Mouse (Mus musculus) G1E-ER4 (cell line): ENCODE results near the gene Ccdc194. TPM values are rescaled to one million over a fixed set of nuclear protein-coding genes. Genes with fewer than 3 reads are reported as not detected.

Experiments used
- GATA1 ChIP-seq: IDR thresholded peaks from one replicate; pipeline ENCODE4 v1.8.0; 2012; ENCODE audit warnings: low read length, inconsistent platforms
- polyA plus RNA-seq: library from polyadenylated mRNA; stranded (reverse); fragments of >175 nt; gene quantifications from 2 replicates; pipeline ENCODE4 v1.2.3, GENCODE M21; 2012

Gene Ccdc194
- not detected in 2 replicates for polyA plus RNA-seq

DNA sequence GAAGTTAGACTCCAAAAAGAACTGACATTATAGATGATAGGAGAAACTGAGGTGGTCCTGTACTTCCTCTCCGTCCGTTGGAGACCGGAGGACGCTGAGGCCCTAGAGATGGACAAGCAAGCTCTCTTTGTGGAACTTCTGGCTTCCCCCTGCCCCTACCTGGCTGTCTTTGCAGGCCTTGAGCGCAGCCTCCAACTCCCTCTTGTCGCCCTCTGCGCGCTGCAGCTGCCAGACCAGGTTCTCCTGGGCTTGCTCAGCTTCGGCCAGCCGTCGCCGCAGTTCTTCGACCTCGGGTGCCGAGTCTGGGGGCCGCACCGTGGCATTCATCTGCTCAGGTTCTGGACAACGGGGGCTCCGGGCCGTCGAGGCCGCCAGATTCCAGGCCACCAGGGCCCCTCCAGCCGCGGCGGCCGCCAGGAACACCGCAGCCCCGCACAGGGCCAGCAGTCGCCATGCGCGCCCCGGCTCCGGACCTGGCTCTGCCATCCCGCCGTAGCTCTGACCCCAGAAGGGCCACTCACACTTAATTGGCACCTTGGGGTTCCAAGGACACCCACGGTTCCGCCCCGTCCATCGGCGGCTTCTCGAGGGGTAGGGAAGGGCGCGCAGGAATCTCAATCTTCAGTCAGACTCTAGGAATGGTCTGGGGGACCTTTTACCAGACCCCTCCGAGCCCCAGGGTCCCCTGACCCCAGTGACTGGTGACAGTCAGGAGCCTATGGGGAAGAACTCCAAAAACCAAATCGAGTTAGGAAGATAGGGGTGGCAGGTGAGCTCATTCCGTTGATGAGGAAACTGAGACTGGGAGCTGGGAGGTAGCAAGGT is at the start of gene Ccdc194:
Gene Ccdc194 (minus strand): TSS at position 486 of the 825 bp plus-strand sequence.
- TF ChIP-seq GATA1 = no peak

DNA sequence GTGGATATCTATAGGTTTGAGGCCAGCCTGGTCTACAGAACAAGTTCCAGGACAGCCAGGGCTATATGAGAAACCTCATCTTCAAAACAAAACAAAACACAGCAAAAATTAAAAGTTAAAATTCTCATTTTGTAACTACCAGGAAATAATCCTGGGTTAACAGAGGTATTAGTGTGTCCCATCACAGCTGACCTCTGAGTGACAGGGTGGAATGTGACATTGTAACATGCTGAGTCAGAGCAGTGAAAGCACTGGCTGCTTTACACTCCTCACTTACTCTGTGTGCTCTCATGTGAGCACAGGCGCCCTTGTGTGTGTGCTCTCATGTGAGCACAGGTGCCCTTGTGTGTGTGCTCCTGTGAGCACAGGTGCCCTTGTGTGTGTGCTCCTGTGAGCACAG is 49.5 kb upstream of the Ccdc194 start:
- no peak for TF ChIP-seq GATA1

DNA sequence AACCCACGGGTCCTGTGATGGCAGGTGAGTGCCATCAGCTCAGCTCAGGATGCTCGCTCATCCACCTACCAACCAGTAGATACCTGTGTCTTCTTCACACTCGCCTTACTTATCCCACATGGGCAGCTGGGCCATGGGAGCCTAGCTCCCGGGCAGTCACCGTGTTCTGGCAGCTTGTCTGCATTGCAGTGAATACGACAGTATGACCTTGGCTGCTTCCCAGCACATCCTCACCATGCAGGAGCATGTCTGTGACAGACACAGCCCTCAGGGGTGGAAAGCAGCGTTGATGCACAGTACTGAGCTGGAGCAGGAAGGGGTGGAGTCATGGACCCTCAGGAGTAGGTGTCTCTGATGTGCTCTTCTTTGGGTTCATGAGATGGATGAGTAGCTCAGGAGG is 48.9 kb upstream of the Ccdc194 start:
- TF ChIP-seq GATA1 = no peak

DNA sequence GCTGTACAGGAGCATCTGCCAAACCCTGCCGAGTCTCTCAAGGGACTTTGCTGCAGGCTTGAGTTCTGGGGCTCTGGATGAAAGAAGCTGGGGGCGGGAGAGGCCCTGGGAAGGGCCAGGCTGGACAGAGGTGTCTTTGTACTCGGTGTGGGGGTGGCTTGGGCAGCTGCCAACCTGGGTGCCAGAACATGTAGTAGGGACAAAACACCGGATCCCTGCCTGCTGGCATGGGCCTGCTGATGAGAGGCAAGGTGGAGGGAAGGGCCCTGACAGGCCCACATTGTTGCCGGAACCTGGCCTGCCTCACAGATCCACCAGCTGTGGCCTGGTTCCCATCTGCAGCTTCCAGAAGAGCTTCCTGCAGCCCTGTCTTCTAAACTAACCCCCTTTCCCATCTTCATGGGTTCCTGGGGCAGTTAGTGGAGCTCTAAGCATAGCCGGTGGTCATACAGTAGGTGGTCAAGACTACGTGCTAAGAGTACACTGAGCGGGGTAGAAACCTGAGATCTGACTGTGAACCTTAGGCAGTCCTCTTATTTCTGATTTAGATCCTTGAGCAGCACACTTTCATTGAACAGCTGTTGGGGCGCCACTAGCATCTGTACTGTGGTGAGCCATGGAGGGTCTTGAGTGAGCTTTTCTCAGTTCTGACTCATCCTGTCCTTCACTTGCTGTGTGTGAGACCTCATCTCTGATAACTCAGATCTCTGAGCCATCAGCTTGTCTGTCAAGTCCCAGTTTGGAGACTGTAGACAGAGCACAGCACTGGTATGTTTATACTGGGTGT is 47.5 kb upstream of the Ccdc194 start:
- TF ChIP-seq GATA1 = no peak

DNA sequence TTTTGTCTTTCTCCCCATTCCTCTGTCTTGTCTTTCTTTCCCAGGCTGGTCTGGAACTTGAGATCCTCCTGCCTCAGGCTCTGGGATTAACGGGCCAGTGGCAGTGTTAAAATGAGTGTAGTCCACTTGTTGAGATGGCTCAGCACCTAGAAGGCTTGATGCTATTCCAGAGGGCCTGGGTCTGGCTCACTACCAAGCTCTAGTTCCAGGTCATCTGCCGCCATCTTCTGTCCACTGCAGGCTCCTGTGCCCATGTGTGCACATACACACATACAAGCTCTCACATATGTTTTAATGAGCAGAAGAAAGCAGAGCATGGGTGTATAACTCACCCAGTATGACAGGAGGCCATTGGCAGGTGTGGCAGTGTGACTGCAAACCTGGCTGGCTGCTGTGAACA is 46.6 kb upstream of the Ccdc194 start:
- no peak for TF ChIP-seq GATA1

DNA sequence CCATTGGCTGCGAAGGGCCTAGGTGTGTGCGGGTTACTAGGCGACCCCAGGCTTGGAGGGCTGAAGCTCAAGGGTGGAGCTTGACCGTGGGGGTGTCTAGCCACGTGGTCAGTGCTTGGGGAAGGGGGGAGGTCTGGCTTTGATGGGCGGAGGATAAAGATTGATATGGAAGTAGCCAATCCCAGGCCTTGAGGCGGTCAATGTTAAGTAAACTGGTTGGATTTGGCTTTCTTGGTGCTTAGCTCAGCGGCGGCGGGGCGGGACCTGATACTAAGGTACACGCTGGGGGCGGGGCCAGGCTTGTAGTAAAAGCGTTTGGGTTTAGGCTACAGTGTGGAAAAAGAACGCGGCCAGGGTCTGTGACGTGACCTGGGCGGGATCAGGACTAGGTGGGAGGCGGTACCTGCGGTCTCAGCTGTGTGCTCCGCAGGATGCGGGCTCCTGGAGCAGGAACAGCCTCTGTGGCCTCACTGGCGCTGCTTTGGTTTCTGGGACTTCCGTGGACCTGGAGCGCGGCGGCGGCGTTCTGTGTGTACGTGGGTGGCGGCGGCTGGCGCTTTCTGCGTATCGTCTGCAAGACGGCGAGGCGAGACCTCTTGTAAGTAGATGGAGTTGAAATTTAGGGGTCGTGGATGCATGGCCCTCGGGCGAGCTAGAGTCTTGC is 44.9 kb upstream of the Ccdc194 start:
- TF ChIP-seq GATA1 = no peak

DNA sequence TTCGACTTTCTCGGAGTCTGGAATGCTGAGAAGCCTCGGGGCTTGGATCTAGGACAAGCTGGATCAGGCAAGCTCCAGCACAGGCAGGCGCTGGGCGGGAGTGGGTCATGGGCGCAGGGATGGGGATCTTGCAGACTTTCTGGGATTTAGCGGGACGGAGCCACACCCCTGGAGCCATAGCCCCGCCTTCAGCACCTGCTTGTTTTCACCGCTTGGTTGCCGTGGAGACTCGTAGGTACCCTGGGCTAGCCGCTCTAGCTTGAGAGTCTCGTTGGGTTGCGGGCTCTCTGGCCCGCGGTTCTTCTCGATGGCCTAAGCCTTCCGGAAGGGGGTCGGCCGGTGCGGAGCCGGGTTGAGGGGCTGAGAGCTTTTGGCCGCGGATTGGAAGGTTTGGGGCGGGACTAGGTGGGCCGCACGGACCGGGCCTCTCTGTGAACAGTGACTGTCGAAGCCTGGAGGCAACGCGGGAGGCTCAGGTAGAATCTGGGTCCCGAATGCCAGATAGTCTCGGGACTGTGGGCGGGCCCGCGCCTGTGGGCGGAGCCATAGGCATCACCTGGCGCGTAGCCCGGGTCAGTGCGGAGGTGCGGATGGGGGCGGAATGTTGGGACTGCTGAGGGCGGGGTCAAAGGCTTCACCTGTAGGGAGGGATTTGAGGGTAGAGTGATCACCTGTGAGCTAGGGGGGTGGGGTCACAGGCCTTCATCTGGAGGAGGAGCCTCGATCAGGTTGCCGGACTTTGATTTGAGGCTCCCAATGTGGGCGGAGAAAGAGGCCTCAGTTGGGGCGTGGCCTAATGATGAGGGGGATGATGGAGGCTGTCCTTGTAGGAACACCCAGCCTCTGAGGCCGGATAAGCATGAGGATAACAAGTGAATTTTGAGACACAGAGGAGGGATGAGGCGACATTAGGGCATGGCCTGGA is 44.1 kb upstream of the Ccdc194 start:
- TF ChIP-seq GATA1 = no peak

DNA sequence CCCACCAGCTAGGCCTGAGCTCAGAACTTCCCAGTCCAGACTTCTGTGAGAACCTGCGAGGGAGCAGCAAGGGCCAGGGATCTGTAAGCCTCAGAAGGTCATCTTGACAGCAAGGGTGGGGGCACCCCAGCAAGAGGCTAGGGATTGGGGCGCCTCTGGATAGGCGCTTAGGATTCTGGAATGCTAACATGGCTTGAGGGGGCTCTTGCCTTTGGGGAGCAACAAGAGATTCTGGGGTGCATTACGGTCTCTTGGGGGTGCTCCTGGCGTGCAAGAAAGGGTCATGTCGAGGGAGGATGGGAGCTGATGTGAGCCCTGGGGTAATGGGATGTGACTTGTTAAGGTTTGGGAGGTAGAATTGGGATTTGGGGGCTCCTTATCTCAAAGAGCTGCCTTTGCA is 43.4 kb upstream of the Ccdc194 start:
- no peak for TF ChIP-seq GATA1

DNA sequence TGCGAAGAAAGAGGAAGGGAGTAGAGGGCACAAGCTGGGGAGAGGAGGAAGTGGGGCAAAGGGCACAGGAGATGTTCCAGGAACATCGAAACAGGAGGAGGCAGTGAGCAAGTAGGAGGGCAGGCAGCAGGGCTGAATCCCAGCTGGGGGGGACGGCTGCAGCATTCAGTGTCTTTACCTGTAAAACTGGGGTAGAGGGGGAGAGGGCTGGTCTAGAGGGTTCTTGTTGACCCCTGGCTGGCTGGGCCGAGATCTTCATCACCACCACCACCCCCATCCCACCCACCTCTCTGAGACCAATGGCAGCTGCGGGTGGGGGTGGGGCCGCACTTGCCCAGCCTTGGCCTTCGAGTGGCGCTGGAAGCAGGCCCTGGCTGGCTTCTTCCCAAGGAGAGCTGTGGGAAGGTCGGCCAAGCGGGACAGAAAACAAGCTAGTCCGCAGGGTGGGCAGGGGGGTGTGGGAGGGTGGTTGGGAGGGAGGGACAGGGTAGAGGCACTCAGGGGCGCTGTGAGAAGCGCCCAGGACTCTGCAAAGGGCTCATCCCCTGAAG is 43.0 kb upstream of the Ccdc194 start, which contains the start of gene Slc27a1:
Gene Slc27a1 (plus strand): TSS at position 496 of the 551 bp plus-strand sequence.
- no peak for TF ChIP-seq GATA1

DNA sequence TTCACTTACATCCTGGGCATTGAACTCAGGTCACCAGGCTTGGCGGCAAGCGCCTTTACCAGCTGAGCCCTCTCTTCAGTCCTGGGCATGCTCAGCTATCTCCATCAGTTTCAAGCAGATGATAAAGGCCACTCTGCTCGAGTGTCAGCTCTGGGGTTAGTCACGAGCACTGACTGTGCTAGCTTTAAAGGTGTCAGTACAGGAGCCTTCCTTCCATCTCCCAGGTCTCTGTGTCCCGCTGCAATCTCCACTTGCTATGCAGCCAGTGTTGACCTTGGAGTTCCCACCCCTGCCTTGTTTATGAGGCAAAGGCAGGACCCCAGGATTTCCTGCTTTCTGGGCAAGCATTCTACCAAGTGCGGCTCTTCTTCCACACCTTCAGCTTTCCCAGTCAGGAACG is 42.1 kb upstream of the Ccdc194 start:
- no peak for TF ChIP-seq GATA1

DNA sequence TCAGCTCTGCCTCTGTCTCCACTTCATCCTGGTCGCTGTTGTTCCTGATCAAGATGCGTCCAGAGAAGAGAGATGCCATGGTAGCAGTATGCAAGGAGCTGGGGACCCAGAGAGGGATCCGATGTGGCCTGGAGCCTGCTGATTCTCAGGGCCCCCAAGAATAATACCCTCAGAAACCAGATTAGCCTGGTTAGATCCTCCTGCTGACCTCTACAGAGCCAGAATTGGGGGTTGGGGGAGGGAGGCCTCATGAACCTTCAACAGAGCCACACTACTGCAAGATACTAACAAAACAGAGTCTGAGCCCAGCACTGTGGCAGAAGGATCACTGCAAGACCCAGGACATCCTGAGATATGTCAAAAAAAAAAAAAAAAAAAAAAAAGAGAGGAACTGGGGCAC is 41.0 kb upstream of the Ccdc194 start, which contains the start of gene Nxnl1:
Gene Nxnl1 (minus strand): TSS at position 101 of the 400 bp plus-strand sequence.
- no peak for TF ChIP-seq GATA1

DNA sequence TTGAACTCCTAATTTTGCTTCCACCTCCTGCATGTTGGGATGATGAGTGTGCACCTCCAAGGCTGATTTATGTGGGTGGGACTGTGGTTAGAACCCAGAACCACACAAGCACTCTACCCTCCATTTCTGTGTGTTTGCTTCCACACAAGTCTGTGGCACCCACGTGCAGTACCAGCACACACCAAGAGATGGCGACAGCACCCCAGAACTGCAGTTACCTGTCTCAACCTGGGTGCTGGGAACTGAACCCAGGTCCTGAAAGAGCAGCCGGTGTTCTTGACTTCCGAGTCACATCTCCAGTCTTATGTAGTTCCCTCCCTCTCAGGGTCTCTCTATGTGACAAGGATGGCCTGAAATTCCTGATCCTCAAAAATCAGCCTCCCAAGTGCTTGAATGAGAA is 38.5 kb upstream of the Ccdc194 start:
- no peak for TF ChIP-seq GATA1

DNA sequence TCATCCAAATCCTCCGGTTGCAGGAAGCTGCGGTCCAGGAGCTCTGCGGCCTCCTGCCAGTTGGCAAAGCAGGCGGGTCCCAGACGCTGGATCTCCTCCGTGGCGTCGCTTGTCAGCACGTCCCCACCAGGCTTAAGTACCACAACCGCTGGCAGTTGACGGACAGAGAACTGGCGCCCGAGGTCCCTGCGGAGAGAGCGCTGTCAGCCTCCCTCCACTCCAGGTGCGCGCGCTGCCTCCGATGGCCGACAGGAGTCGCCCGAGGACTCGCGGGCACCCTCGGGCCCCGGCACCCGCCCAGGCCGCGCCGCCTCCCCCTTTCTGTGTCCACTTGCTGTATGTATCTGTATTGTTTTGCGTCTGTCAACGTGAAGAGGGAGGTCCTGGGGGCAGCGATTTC is 37.2 kb upstream of the Ccdc194 start:
- TF ChIP-seq GATA1 = no peak

DNA sequence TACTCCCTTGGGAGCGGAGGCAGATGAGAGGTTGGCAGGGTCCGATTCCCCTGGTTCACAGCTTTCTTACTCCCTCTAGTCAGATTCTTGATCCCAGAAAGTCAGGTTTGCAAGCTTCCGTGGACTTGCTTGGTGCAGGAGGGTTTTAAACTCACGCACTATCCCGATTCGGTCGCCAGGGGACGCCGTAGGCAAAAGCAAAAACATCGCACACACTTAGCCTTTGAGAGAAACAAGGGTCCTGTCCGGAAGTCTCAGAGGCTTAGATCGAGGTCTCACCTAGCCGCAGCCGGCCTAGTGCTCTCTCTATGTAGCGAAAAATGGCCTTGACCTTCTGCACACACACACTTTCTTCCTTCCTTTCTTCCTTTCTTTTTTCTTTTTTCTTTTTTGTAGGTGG is 35.9 kb upstream of the Ccdc194 start:
- no peak for TF ChIP-seq GATA1

DNA sequence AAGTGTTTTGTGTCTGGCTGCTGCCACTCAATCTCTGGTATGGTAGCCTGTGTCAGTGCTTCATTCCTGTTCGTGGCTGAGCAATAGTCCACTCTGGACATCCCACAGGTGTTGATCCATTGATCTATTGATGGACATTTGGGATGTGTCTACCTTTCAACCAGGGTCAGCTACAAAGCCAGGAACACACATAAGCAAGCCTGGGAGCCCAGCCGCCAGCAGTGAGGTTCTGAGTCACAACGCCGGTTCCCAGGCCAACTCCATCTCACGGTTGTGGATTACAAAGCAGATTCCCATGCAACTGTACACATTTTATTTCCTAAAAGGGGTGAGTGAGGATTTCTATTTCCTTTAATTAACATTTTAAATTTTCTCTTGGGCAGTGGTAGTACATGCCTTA is 35.3 kb upstream of the Ccdc194 start:
- TF ChIP-seq GATA1 = no peak
